Mouse (Mus musculus): Measurements from ENCODE around the gene Cbx8.
A peak's percentile ranks its signal among the peaks of the same experiment; 100 is the strongest.

Cbx8 gene

GRCm38 (mm10) chr11:119078691-119079444, 38.1 kb upstream of the Cbx8 start:
- DNase-seq (ENCODE audit: extremely low spot score), result peak; percentile 44

- no peak for DNase-seq (ENCODE audit: extremely low spot score)
Measured at GRCm38 (mm10) chr11:119077755-119078154, 37.0 kb upstream of the Cbx8 start.

GRCm38 (mm10) chr11:119075805-119076204, 35.0 kb upstream of the Cbx8 start:
- DNase-seq (ENCODE audit: extremely low spot score), result no peak

GRCm38 (mm10) chr11:119073876-119074433, 33.2 kb upstream of the Cbx8 start:
- DNase-seq (ENCODE audit: extremely low spot score), result no peak

- no peak for DNase-seq (ENCODE audit: extremely low spot score)
Measured at GRCm38 (mm10) chr11:119072986-119073385, 32.2 kb upstream of the Cbx8 start.

- no peak for DNase-seq (ENCODE audit: extremely low spot score)
Measured at GRCm38 (mm10) chr11:119072239-119072638, 31.5 kb upstream of the Cbx8 start.

GRCm38 (mm10) chr11:119066841-119067240, 26.1 kb upstream of the Cbx8 start:
- DNase-seq (ENCODE audit: extremely low spot score), result no peak

- DNase-seq (ENCODE audit: extremely low spot score), result no peak
Measured at GRCm38 (mm10) chr11:119059256-119059655, 18.5 kb upstream of the Cbx8 start.

- DNase-seq (ENCODE audit: extremely low spot score), result peak; percentile 33
Measured at GRCm38 (mm10) chr11:119058041-119058995, 17.5 kb upstream of the Cbx8 start.

GRCm38 (mm10) chr11:119057291-119057690, 16.5 kb upstream of the Cbx8 start:
- no peak for DNase-seq (ENCODE audit: extremely low spot score)

GRCm38 (mm10) chr11:119056301-119057211, 15.8 kb upstream of the Cbx8 start:
- peak; percentile 77 for DNase-seq (ENCODE audit: extremely low spot score)

GRCm38 (mm10) chr11:119055571-119056131, 14.9 kb upstream of the Cbx8 start:
- DNase-seq (ENCODE audit: extremely low spot score), result peak; percentile 23

GRCm38 (mm10) chr11:119054351-119055345, 13.9 kb upstream of the Cbx8 start:
- DNase-seq (ENCODE audit: extremely low spot score), result peak; percentile 49

GRCm38 (mm10) chr11:119053738-119054350, 13.1 kb upstream of the Cbx8 start:
- DNase-seq (ENCODE audit: extremely low spot score), result peak; percentile 38

- DNase-seq (ENCODE audit: extremely low spot score), result peak; percentile 86
Measured at GRCm38 (mm10) chr11:119053257-119053670, 12.5 kb upstream of the Cbx8 start.

- peak; percentile 53 for DNase-seq (ENCODE audit: extremely low spot score)
Measured at GRCm38 (mm10) chr11:119052661-119053256, 12.0 kb upstream of the Cbx8 start.

GRCm38 (mm10) chr11:119051927-119052660, 11.3 kb upstream of the Cbx8 start:
- peak; percentile 41 for DNase-seq (ENCODE audit: extremely low spot score)

GRCm38 (mm10) chr11:119051426-119051825, 10.7 kb upstream of the Cbx8 start:
- DNase-seq (ENCODE audit: extremely low spot score), result no peak

All from embryo, embryonic 9.5 days (tissue).